Mouse (Mus musculus): ENCODE data around the gene Prph2. TPM values are rescaled to one million over a fixed set of nuclear protein-coding genes. Genes with fewer than 3 reads are reported as not detected.

Prph2 gene
- polyA plus RNA-seq, 2 experiments: not detected

GRCm38 (mm10) chr17:46890843-46891594, 19.2 kb upstream of the Prph2 start:
- WGBS: 2% methylated on average over 52 of the region's 64 CpGs
- Histone ChIP-seq H3K9ac (ENCODE audit: low read depth, low read length, severe bottlenecking) (peak overlapping the region; percentile 84), H3K4me1 (ENCODE audit: control insufficient read depth, insufficient read depth, low read length) (peaks cover 22% of the 10 kb centered on the region), H3K4me3 (replicated peaks; ENCODE audit: low read length) (peak overlapping the region; percentile 91), H3K9me3 (ENCODE audit: control insufficient read depth, low read length) (no peaks in the 10 kb centered on the region), H3K27ac (replicated peaks; ENCODE audit: low read depth, low read length) (peak overlapping the region; percentile 82), H3K36me3 (ENCODE audit: control insufficient read depth, insufficient read depth, low read length) (no peaks in the 10 kb centered on the region; the same call in 1 of the 2 replicates), H3K4me2 (replicated peaks; ENCODE audit: low read depth, low read length, severe bottlenecking) (peak overlapping the region; percentile 85), H3K27me3 (ENCODE audit: control insufficient read depth, insufficient read depth, low read length) (no peaks in the 10 kb centered on the region)
- DNase-seq (ENCODE audit: low spot score) (no peak), ATAC-seq (ENCODE audit: low FRiP score, low read depth) (peak; percentile 5; the same call in 1 of the 2 replicates)
- no peak for TF ChIP-seq POLR2A (IDR thresholded peaks at IDR 0.05; ENCODE audit: borderline replicate concordance, extremely low read depth, insufficient read depth, insufficient read length)

GRCm38 (mm10) chr17:46895426-46895825, 14.8 kb upstream of the Prph2 start:
- 86% methylated on average over 9 of the region's 9 CpGs for WGBS
- ATAC-seq (ENCODE audit: low FRiP score, low read depth) (no peak), DNase-seq (ENCODE audit: low spot score) (no peak)
- H3K27ac ChIP-seq (replicated peaks; ENCODE audit: low read depth, low read length): no peak overlapping the region
- TF ChIP-seq POLR2A (IDR thresholded peaks at IDR 0.05; ENCODE audit: borderline replicate concordance, extremely low read depth, insufficient read depth, insufficient read length): no peak
- H3K36me3 ChIP-seq (ENCODE audit: control insufficient read depth, insufficient read depth, low read length): no peaks in the 10 kb centered on the region; the same call in 1 of the 2 replicates
- no peaks in the 10 kb centered on the region for H3K9me3 ChIP-seq (ENCODE audit: control insufficient read depth, low read length)
- no peak overlapping the region for H3K9ac ChIP-seq (ENCODE audit: low read depth, low read length, severe bottlenecking)
- H3K4me2 ChIP-seq (replicated peaks; ENCODE audit: low read depth, low read length, severe bottlenecking): no peak overlapping the region
- peaks cover 17% of the 10 kb centered on the region for H3K4me1 ChIP-seq (ENCODE audit: control insufficient read depth, insufficient read depth, low read length)
- no peaks in the 10 kb centered on the region for H3K27me3 ChIP-seq (ENCODE audit: control insufficient read depth, insufficient read depth, low read length)
- H3K4me3 ChIP-seq (replicated peaks; ENCODE audit: low read length): no peak overlapping the region

- no peak for TF ChIP-seq POLR2A (IDR thresholded peaks at IDR 0.05; ENCODE audit: borderline replicate concordance, extremely low read depth, insufficient read depth, insufficient read length)
- Histone ChIP-seq H3K4me3 (replicated peaks; ENCODE audit: low read length) (no peak overlapping the region), H3K36me3 (ENCODE audit: control insufficient read depth, insufficient read depth, low read length) (no peaks in the 10 kb centered on the region; the same call in 1 of the 2 replicates), H3K4me2 (replicated peaks; ENCODE audit: low read depth, low read length, severe bottlenecking) (no peak overlapping the region), H3K27me3 (ENCODE audit: control insufficient read depth, insufficient read depth, low read length) (no peaks in the 10 kb centered on the region), H3K4me1 (ENCODE audit: control insufficient read depth, insufficient read depth, low read length) (peaks cover 8% of the 10 kb centered on the region), H3K9ac (ENCODE audit: low read depth, low read length, severe bottlenecking) (no peak overlapping the region), H3K27ac (replicated peaks; ENCODE audit: low read depth, low read length) (no peak overlapping the region), H3K9me3 (ENCODE audit: control insufficient read depth, low read length) (no peaks in the 10 kb centered on the region)
- no peak for ATAC-seq (ENCODE audit: low FRiP score, low read depth)
- WGBS: 24% methylated on average over 13 of the region's 13 CpGs
- DNase-seq (ENCODE audit: low spot score): no peak
Observed at GRCm38 (mm10) chr17:46897221-46897950, 12.9 kb upstream of the Prph2 start.

GRCm38 (mm10) chr17:46900941-46901340, 9.3 kb upstream of the Prph2 start:
- H3K27me3 ChIP-seq (ENCODE audit: control insufficient read depth, insufficient read depth, low read length): no peaks in the 10 kb centered on the region
- no peak overlapping the region for H3K27ac ChIP-seq (replicated peaks; ENCODE audit: low read depth, low read length)
- no peak overlapping the region for H3K4me2 ChIP-seq (replicated peaks; ENCODE audit: low read depth, low read length, severe bottlenecking)
- H3K4me1 ChIP-seq (ENCODE audit: control insufficient read depth, insufficient read depth, low read length): no peaks in the 10 kb centered on the region
- no peak overlapping the region for H3K4me3 ChIP-seq (replicated peaks; ENCODE audit: low read length)
- DNase-seq (ENCODE audit: low spot score) (no peak), ATAC-seq (ENCODE audit: low FRiP score, low read depth) (no peak)
- H3K9ac ChIP-seq (ENCODE audit: low read depth, low read length, severe bottlenecking): no peak overlapping the region
- no peaks in the 10 kb centered on the region for H3K9me3 ChIP-seq (ENCODE audit: control insufficient read depth, low read length)
- no peak for TF ChIP-seq POLR2A (IDR thresholded peaks at IDR 0.05; ENCODE audit: borderline replicate concordance, extremely low read depth, insufficient read depth, insufficient read length)
- 46% methylated on average over 2 of the region's 2 CpGs for WGBS
- H3K36me3 ChIP-seq (ENCODE audit: control insufficient read depth, insufficient read depth, low read length): no peaks in the 10 kb centered on the region

GRCm38 (mm10) chr17:46903876-46904490, 6.3 kb upstream of the Prph2 start:
- H3K9me3 ChIP-seq (ENCODE audit: control insufficient read depth, low read length): no peaks in the 10 kb centered on the region
- DNase-seq (ENCODE audit: low spot score) (peak; percentile 59), ATAC-seq (ENCODE audit: low FRiP score, low read depth) (peak; percentile 82)
- H3K4me1 ChIP-seq (ENCODE audit: control insufficient read depth, insufficient read depth, low read length): no peaks in the 10 kb centered on the region
- no peak overlapping the region for H3K4me3 ChIP-seq (replicated peaks; ENCODE audit: low read length)
- H3K27me3 ChIP-seq (ENCODE audit: control insufficient read depth, insufficient read depth, low read length): no peaks in the 10 kb centered on the region
- no peak for TF ChIP-seq POLR2A (IDR thresholded peaks at IDR 0.05; ENCODE audit: borderline replicate concordance, extremely low read depth, insufficient read depth, insufficient read length)
- H3K4me2 ChIP-seq (replicated peaks; ENCODE audit: low read depth, low read length, severe bottlenecking): no peak overlapping the region
- 19% methylated on average over 19 of the region's 19 CpGs for WGBS
- no peak overlapping the region for H3K9ac ChIP-seq (ENCODE audit: low read depth, low read length, severe bottlenecking)
- no peaks in the 10 kb centered on the region for H3K36me3 ChIP-seq (ENCODE audit: control insufficient read depth, insufficient read depth, low read length)
- no peak overlapping the region for H3K27ac ChIP-seq (replicated peaks; ENCODE audit: low read depth, low read length)

All from limb, embryonic 14.5 days (tissue).